Mouse (Mus musculus) limb, embryonic 11.5 days (tissue): ENCODE data around the gene Pold2. TPM values are rescaled to one million over a fixed set of nuclear protein-coding genes. Genes with fewer than 3 reads are reported as not detected.

Source experiments
- ATAC-seq: fragments of 200-750 bp; cut with Nextera tagmentation; 2 replicates; pipeline ENCODE4 v1.8.0; 2017; ENCODE audit warnings: low read depth; ENCODE audit not compliant: insufficient number of reproducible peaks, low FRiP score, low TSS enrichment
- DNase-seq: peaks from one replicate; pipeline ENCODE4 v3.0.0-alpha.2; 2015; ENCODE audit warnings: low spot score
- H3K27ac ChIP-seq: fragments of 300-500 bp; sonication (generic); replicated peaks from 2 replicates; pipeline ENCODE4 v1.5.1; 2014; ENCODE audit warnings: low read depth, mild to moderate bottlenecking, low read length
- H3K27me3 ChIP-seq: fragments of 300-500 bp; sonication (generic); 2 replicates; pipeline ENCODE4 v1.6.1; 2014; ENCODE audit warnings: mild to moderate bottlenecking, low read length, mixed read lengths; ENCODE audit not compliant: control insufficient read depth, insufficient read depth
- H3K36me3 ChIP-seq: fragments of 300-500 bp; sonication (generic); 2 replicates; pipeline ENCODE4 v1.6.1; 2014; ENCODE audit warnings: mild to moderate bottlenecking, low read length, moderate library complexity, mixed read lengths; ENCODE audit not compliant: control insufficient read depth, insufficient read depth
- H3K4me1 ChIP-seq: fragments of 300-500 bp; sonication (generic); 2 replicates; pipeline ENCODE4 v1.6.1; 2014; ENCODE audit warnings: low read length, mixed read lengths; ENCODE audit not compliant: control insufficient read depth, insufficient read depth
- H3K4me2 ChIP-seq: fragments of 300-500 bp; sonication (generic); 2 replicates; pipeline ENCODE4 v1.6.1; 2014; ENCODE audit warnings: low read depth, mild to moderate bottlenecking, moderate library complexity; ENCODE audit not compliant: severe bottlenecking
- H3K4me3 ChIP-seq: fragments of 300-500 bp; sonication (generic); 2 replicates; pipeline ENCODE4 v1.5.1; 2014; ENCODE audit warnings: low read depth, low read length
- H3K9ac ChIP-seq: fragments of 300-500 bp; sonication (generic); 2 replicates; pipeline ENCODE4 v1.6.1; 2014; ENCODE audit warnings: mild to moderate bottlenecking, low read length
- H3K9me3 ChIP-seq: fragments of 300-500 bp; sonication (generic); 2 replicates; pipeline ENCODE4 v1.6.1; 2016; ENCODE audit warnings: low read length; ENCODE audit not compliant: control insufficient read depth
- WGBS: fragments of 180-500 bp; shearing (Covaris S2); extraction: QIAGEN DNeasy Blood & Tissue Kit; methylation state at CpG from one replicate; pipeline ENCODE4 v1.1.7; 2014; 5-methylcytosine and 5-hydroxymethylcytosine counted together
- polyA plus RNA-seq: library from polyadenylated mRNA; unstranded; fragments of >200 nt; fragmentation: Nextera tagmentation; extraction: Ambion mirVana; gene quantifications from 2 replicates; pipeline ENCODE4 v1.2.1, GENCODE M21; 2014

The Pold2 gene
- polyA plus RNA-seq, 1 experiment from 2014 or later: 111 TPM

GRCm38 (mm10) chr11:5860639-5861038, 17.5 kb downstream of the Pold2 start:
- H3K9ac ChIP-seq: no peak overlapping the region
- no peak for DNase-seq
- no peaks in the 10 kb centered on the region for H3K36me3 ChIP-seq
- H3K4me3 ChIP-seq: no peak overlapping the region
- no peak overlapping the region for H3K27ac ChIP-seq
- peaks cover 13% of the 10 kb centered on the region for H3K27me3 ChIP-seq
- no peak overlapping the region for H3K4me2 ChIP-seq
- no peaks in the 10 kb centered on the region; the same call in 1 of the 2 replicates for H3K9me3 ChIP-seq
- ATAC-seq: no peak
- 58% methylated on average over 6 of the region's 6 CpGs for WGBS
- H3K4me1 ChIP-seq: peaks cover 8% of the 10 kb centered on the region

GRCm38 (mm10) chr11:5859883-5860550, 18.1 kb downstream of the Pold2 start:
- DNase-seq (no peak), ATAC-seq (no peak)
- Histone ChIP-seq H3K4me2 (no peak overlapping the region), H3K27ac (no peak overlapping the region), H3K4me3 (no peak overlapping the region), H3K9me3 (no peaks in the 10 kb centered on the region; the same call in 1 of the 2 replicates), H3K27me3 (peaks cover 13% of the 10 kb centered on the region), H3K9ac (no peak overlapping the region), H3K4me1 (peaks cover 8% of the 10 kb centered on the region), H3K36me3 (no peaks in the 10 kb centered on the region)
- 86% methylated on average over 13 of the region's 13 CpGs for WGBS

GRCm38 (mm10) chr11:5858723-5859122, 19.4 kb downstream of the Pold2 start:
- H3K9ac ChIP-seq: no peak overlapping the region
- DNase-seq (no peak), ATAC-seq (no peak)
- H3K27me3 ChIP-seq: peaks cover 13% of the 10 kb centered on the region
- no peak overlapping the region for H3K4me2 ChIP-seq
- H3K4me3 ChIP-seq: no peak overlapping the region
- H3K9me3 ChIP-seq: no peaks in the 10 kb centered on the region; the same call in 1 of the 2 replicates
- H3K36me3 ChIP-seq: no peaks in the 10 kb centered on the region
- H3K4me1 ChIP-seq: peaks cover 8% of the 10 kb centered on the region
- H3K27ac ChIP-seq: no peak overlapping the region
- WGBS: 84% methylated on average over 1 of the region's 1 CpGs

GRCm38 (mm10) chr11:5856479-5857130, 21.5 kb downstream of the Pold2 start:
- Histone ChIP-seq H3K9me3 (no peaks in the 10 kb centered on the region; the same call in 1 of the 2 replicates), H3K9ac (no peak overlapping the region), H3K4me2 (no peak overlapping the region), H3K27ac (no peak overlapping the region), H3K4me1 (no peaks in the 10 kb centered on the region; the same call in 1 of the 2 replicates), H3K4me3 (no peak overlapping the region), H3K27me3 (peaks cover 7% of the 10 kb centered on the region; the same call in 1 of the 2 replicates), H3K36me3 (no peaks in the 10 kb centered on the region)
- ATAC-seq (no peak), DNase-seq (no peak)
- WGBS: 78% methylated on average over 8 of the region's 8 CpGs

GRCm38 (mm10) chr11:5855902-5856301, 22.2 kb downstream of the Pold2 start:
- Histone ChIP-seq H3K4me2 (no peak overlapping the region), H3K9me3 (no peaks in the 10 kb centered on the region; the same call in 1 of the 2 replicates), H3K9ac (no peak overlapping the region), H3K36me3 (no peaks in the 10 kb centered on the region), H3K27me3 (peaks cover under 1% of the 10 kb centered on the region; the same call in 1 of the 2 replicates), H3K4me3 (no peak overlapping the region), H3K27ac (no peak overlapping the region), H3K4me1 (no peaks in the 10 kb centered on the region)
- WGBS: 46% methylated on average over 7 of the region's 7 CpGs
- no peak for ATAC-seq
- no peak for DNase-seq

GRCm38 (mm10) chr11:5855481-5855880, 22.6 kb downstream of the Pold2 start:
- Histone ChIP-seq H3K36me3 (no peaks in the 10 kb centered on the region), H3K9ac (no peak overlapping the region), H3K4me3 (no peak overlapping the region), H3K4me2 (no peak overlapping the region), H3K27me3 (no peaks in the 10 kb centered on the region), H3K4me1 (no peaks in the 10 kb centered on the region), H3K27ac (no peak overlapping the region), H3K9me3 (no peaks in the 10 kb centered on the region; the same call in 1 of the 2 replicates)
- ATAC-seq (no peak), DNase-seq (no peak)

GRCm38 (mm10) chr11:5852314-5852713, 25.8 kb downstream of the Pold2 start:
- 50% methylated on average over 1 of the region's 1 CpGs for WGBS
- DNase-seq: no peak

GRCm38 (mm10) chr11:5851021-5851736, 26.9 kb downstream of the Pold2 start:
- Histone ChIP-seq H3K4me1 (no peaks in the 10 kb centered on the region), H3K9me3 (no peaks in the 10 kb centered on the region), H3K4me2 (no peak overlapping the region), H3K9ac (no peak overlapping the region), H3K27me3 (no peaks in the 10 kb centered on the region), H3K36me3 (no peaks in the 10 kb centered on the region), H3K4me3 (no peak overlapping the region), H3K27ac (no peak overlapping the region)
- 71% methylated on average over 4 of the region's 4 CpGs for WGBS
- ATAC-seq (no peak), DNase-seq (no peak)

More at GRCm38 (mm10) chr11:5852314-5852713, 25.8 kb downstream of the Pold2 start:
- H3K4me2 ChIP-seq: no peak overlapping the region
- no peak overlapping the region for H3K27ac ChIP-seq
- no peaks in the 10 kb centered on the region for H3K9me3 ChIP-seq
- H3K4me3 ChIP-seq: no peak overlapping the region
- no peak overlapping the region for H3K9ac ChIP-seq
- H3K4me1 ChIP-seq: no peaks in the 10 kb centered on the region
- no peaks in the 10 kb centered on the region for H3K27me3 ChIP-seq
- no peak for ATAC-seq
- no peaks in the 10 kb centered on the region for H3K36me3 ChIP-seq
